Mouse (Mus musculus) gastrocnemius, adult 8-10 months (tissue): Measurements from ENCODE around the gene Olfr213. TPM values are rescaled to one million over a fixed set of nuclear protein-coding genes. Genes with fewer than 3 reads are reported as not detected.
"Not testable (repeated sequence)": the region's sequence is repeated elsewhere in the genome, so short reads cannot be mapped to it uniquely, and the experiment has no call there.

Experiments
- DNase-seq, 2 experiments: peaks; one replicate each; pipeline ENCODE4 v3.0.0; 2022; ENCODE audit warnings: low spot score in 2 of 2
- total RNA-seq, 4 experiments: library from RNA; stranded (reverse); gene quantifications; 2 replicates each; pipeline ENCODE4 v1.2.4; 2022

Gene Olfr213
- not detected for total RNA-seq

GRCm38 (mm10) chr6:116538156-116538555, at the start of gene Olfr213:
Gene Olfr213, plus strand, starts transcription at chr6:116538456.
- DNase-seq = no peak

GRCm38 (mm10) chr6:116488791-116489190, 49.5 kb upstream of the Olfr213 start, which contains the start of gene Olfr211:
Gene Olfr211, plus strand, starts transcription at chr6:116489091.
- no peak for DNase-seq

DNA sequence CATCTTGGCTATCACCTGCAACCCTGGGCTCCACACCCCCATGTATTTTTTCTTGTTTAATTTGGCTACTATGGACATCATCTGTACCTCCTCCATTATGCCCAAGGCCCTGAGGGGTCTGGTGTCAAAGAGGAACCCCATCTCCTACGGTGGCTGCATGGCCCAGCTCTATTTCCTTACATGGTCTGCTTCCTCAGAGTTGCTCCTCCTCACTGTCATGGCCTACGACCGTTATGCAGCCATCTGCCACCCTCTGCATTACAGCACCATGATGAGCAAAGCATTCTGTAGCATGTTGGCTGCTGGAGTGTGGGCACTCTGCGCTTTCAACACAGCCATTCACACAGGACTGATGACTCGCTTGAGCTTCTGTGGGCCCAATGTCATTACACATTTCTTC, 44.5 kb upstream of the Olfr213 start:
- no peak for DNase-seq

- DNase-seq = no peak
Observed at GRCm38 (mm10) chr6:116495960-116496359, 42.3 kb upstream of the Olfr213 start.

DNA sequence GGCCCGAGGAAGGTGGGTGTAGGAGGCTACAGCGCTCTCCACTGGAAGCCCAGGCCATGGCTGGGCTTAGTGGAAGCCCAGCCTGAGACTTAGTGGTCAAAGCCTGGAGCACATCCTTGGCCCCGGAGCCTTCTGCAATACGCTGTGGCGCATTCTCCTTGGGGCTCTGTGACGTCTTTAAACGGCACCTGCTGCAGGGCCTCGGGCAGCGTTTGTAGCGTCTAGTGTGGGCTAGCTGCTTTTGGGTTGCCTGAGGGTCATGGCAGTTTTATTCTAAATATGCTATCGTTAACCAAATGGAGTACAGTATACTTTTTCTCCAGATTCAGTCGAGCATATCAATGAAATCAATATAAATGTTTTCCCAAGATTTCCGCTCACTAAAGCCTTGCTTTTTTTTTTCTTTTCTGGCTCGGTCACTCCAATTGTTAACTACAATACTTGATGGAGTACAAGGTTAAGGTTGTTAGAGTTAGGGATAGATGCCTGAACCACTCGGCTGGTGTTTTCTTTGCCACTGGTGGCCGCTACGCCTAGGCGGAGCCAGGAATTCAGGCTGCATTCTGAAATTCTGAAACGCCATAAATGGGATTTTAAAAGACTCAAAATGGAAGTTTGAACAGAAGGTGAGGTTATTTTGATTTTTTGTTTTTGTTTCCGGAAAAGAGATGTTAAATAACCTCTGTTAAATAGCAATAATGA, 31.8 kb upstream of the Olfr213 start, which contains the start of gene Olfr212:
Olfr212 (plus strand) TSS at position 215 of the 702 bp plus-strand sequence.
- DNase-seq = not testable (repeated sequence)

DNA sequence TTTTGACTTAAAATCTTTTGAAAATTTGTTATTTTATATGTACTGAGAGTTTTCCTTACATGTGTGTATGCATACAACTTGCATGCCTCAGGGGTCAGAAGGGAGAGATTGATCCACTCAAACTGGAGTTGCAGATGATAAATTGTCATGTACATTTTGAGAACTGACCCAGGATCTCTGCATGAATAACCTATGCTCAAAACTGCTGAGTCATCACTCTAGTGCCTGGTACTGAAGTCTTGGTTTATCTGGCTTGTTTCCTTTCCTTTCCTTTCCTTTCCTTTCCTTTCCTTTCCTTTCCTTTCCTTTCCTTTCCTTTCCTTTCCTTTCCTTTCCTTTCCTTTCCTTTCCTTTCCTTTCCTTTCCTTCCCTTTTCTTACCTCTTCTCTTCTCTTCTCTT, 23.4 kb upstream of the Olfr213 start:
- DNase-seq = no peak

GRCm38 (mm10) chr6:116542500-116542899, 4.2 kb downstream of the Olfr213 start:
- no peak for DNase-seq

DNA sequence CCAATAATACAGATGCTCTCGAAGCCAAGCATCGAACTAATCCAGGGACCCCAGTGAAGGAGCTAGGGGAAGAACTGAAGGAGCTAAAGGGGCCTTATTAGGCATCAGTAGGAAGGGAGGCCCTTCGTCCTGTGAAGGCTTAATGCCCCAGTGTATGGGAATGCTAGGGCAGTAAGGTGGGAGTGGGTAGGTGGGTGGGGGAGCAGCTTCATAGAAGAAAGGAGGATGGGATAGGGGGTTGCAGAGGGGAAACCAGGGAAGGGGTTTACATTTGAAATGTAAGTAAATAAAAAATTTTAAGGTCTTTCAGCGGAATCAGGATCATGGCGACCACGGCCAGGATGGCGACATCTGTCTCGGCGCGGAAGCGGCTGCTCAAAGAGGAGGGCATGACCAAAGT, 12.6 kb downstream of the Olfr213 start, which contains the start of gene Gm5580:
Gm5580 (plus strand) TSS at position 301 of the 400 bp plus-strand sequence.
- not testable (repeated sequence) for DNase-seq

DNA sequence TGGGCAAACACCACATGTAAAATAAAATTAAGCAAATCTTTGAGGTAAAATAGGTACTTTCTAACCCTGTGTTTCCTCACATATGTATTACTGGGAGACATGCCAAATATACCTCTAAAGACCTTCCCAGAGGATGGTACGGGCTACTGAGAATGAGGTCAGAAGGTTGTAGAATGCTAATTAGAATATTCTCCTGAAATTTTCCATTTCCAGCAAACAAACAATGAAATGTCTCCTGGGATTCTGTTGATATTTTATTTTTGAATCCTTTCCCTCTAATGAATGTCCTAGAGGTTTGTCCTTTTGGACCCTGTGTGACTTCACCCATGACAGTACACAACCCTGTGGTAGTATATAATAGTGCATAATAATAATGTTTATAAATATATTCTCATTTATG, 15.7 kb downstream of the Olfr213 start, which contains the start of gene Olfr214:
Olfr214 (plus strand) TSS at position 301 of the 400 bp plus-strand sequence.
- DNase-seq = no peak

DNA sequence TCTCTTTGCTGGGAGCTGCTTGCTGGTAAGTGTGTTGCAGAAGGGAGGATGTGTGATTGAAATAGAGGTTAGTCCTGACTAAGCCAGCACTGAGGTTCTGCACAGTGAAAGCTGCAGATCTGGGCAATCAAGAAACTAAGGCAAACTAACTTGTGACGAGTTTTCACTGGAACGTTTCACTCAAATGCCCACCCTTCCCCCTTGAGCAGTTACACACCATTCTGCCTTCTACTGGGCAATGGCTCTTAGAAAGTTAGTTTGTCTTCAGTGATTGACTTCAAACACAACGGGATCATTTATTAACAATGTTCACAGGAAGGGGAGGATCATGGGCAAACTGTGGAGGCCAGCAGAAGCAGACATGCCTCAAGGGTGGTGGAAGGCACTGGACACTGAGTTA, 16.7 kb downstream of the Olfr213 start:
- no peak for DNase-seq

- no peak for DNase-seq
Observed at GRCm38 (mm10) chr6:116569834-116570233, 31.6 kb downstream of the Olfr213 start.

- DNase-seq = no peak
Observed at GRCm38 (mm10) chr6:116584095-116584494, 45.8 kb downstream of the Olfr213 start, which contains the start of gene Olfr215. Gene Olfr215, minus strand, starts transcription at chr6:116584195.

Other genes starting within 250 kb of the Olfr213 start
- gene March8, start 200.4 kb upstream of the Olfr213 start, total RNA-seq = 10 to 100 TPM; 24.6 to 36.1 (median 30.6) TPM
- under 1 TPM; 0.87 to 0.94 (median 0.91) TPM for gene Alox5, start 77.3 kb upstream of the Olfr213 start, total RNA-seq
- gene Olfr211, start 49.4 kb upstream of the Olfr213 start, total RNA-seq = not detected
- under 1 TPM in 1 of 4 experiments, not detected in 3; 0.10 TPM for gene Olfr212, start 31.9 kb upstream of the Olfr213 start, total RNA-seq
- gene Gm5580, start 12.7 kb downstream of the Olfr213 start, total RNA-seq = 1 to 10 TPM in 3 of 4 experiments, under 1 TPM in 1; 0.89 to 2.2 (median 1.4) TPM
- gene Olfr214, start 15.8 kb downstream of the Olfr213 start, total RNA-seq = not detected
- gene Olfr215, start 45.7 kb downstream of the Olfr213 start, total RNA-seq = not detected
- 1 to 10 TPM; 5.9 to 7.9 (median 7.2) TPM for gene Zfp422, start 90.5 kb downstream of the Olfr213 start, total RNA-seq
- 10 to 100 TPM in 1 of 4 experiments, 1 to 10 TPM in 3; 3.5 to 31.5 (median 5.1) TPM for gene Depp1, start 112.2 kb downstream of the Olfr213 start, total RNA-seq
- gene Rassf4, start 135.5 kb downstream of the Olfr213 start, total RNA-seq = 1 to 10 TPM; 1.1 to 1.7 (median 1.1) TPM
- under 1 TPM in 2 of 4 experiments, not detected in 2; 0.02 to 0.03 TPM for gene Tmem72, start 178.5 kb downstream of the Olfr213 start, total RNA-seq